Mouse (Mus musculus): Measurements from ENCODE around the gene Ralgapa2. TPM values are rescaled to one million over a fixed set of nuclear protein-coding genes. Genes with fewer than 3 reads are reported as not detected.

Ralgapa2 gene
- polyA plus RNA-seq, 1 experiment: 2.3 TPM

DNA sequence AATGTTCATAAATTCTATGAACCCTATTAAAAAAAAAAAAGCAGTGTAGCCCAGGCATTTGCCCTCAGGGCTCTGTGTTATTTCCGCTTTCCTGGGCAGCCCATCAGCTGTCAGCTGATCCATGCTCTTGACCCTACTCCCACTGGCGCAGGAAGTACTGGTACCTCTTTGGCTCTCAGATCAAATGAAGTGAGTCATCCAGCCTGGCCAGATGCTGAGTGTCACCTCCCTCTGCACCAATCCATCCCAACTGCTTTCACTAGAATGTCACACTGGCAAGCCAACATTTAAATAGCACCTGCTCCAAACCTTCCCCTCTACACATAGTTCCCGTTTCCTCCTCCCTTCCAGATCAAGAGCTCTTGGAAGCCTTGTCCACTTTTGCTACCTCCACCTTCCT is 84.8 kb downstream of the Ralgapa2 start:
- no peaks in the 10 kb centered on the region for H3K79me2 ChIP-seq (ENCODE audit: control insufficient read depth, insufficient read depth)
- H3ac ChIP-seq (ENCODE audit: control insufficient read depth, insufficient read length, low read depth): no peak overlapping the region
- no peaks in the 10 kb centered on the region for H3K27me3 ChIP-seq (ENCODE audit: control insufficient read depth, insufficient read depth, insufficient read length)
- no peaks in the 10 kb centered on the region for H3K79me3 ChIP-seq (ENCODE audit: low read depth)
- TF ChIP-seq CTCF (IDR thresholded peaks at IDR 0.05; ENCODE audit: control insufficient read depth, insufficient read depth, insufficient read length) (no peak), MYOD1 (IDR thresholded peaks at IDR 0.05; ENCODE audit: control insufficient read depth, insufficient read length, low read depth) (no peak), MAX (IDR thresholded peaks at IDR 0.05) (no peak)
- H3K36me3 ChIP-seq (ENCODE audit: control insufficient read depth, insufficient read depth): peaks cover 5% of the 10 kb centered on the region
- H3K4me3 ChIP-seq (ENCODE audit: insufficient read depth, poor library complexity, severe bottlenecking): no peak overlapping the region

DNA sequence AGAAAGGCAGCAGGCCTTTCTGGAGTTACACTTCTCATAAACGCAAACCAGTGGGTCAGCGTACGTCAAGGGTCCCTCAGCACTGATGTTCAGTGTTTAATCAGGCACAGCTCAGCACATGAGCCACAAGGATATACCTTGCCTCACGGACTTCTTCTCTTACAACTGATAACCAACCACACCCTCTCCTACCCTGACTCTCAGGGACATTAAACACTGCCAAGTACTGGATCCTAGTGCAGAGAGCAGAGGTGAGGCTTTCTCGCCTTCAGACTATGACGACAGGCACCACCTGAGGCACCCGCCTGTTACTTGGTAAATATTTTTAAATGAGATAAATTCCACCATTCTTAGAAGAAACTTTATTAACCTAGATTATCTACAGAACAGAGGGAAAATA is 85.8 kb downstream of the Ralgapa2 start:
- Histone ChIP-seq H3ac (ENCODE audit: control insufficient read depth, insufficient read length, low read depth) (no peak overlapping the region), H3K79me3 (ENCODE audit: low read depth) (no peaks in the 10 kb centered on the region), H3K79me2 (ENCODE audit: control insufficient read depth, insufficient read depth) (no peaks in the 10 kb centered on the region), H3K27me3 (ENCODE audit: control insufficient read depth, insufficient read depth, insufficient read length) (no peaks in the 10 kb centered on the region), H3K4me3 (ENCODE audit: insufficient read depth, poor library complexity, severe bottlenecking) (no peak overlapping the region), H3K36me3 (ENCODE audit: control insufficient read depth, insufficient read depth) (peaks cover 5% of the 10 kb centered on the region)
- TF ChIP-seq CTCF (IDR thresholded peaks at IDR 0.05; ENCODE audit: control insufficient read depth, insufficient read depth, insufficient read length): no peak

GRCm38 (mm10) chr2:146425235-146425634 is 86.9 kb downstream of the Ralgapa2 start:
- no peak for TF ChIP-seq MYOD1 (IDR thresholded peaks at IDR 0.05; ENCODE audit: control insufficient read depth, insufficient read length, low read depth)
- TF ChIP-seq MAX (IDR thresholded peaks at IDR 0.05): no peak
- no peak for TF ChIP-seq CTCF (IDR thresholded peaks at IDR 0.05; ENCODE audit: control insufficient read depth, insufficient read depth, insufficient read length)
- TF ChIP-seq FOSL1 (IDR thresholded peaks at IDR 0.05; ENCODE audit: insufficient read depth, low read length, poor library complexity, severe bottlenecking): no peak
- no peak for TF ChIP-seq CEBPB (IDR thresholded peaks at IDR 0.05; ENCODE audit: low read depth)
- no peak for TF ChIP-seq USF1 (IDR thresholded peaks at IDR 0.05; ENCODE audit: low read depth)
- TF ChIP-seq MYOG (IDR thresholded peaks at IDR 0.05; ENCODE audit: control insufficient read depth, extremely low read depth, insufficient read length): no peak
- H3ac ChIP-seq (ENCODE audit: control insufficient read depth, insufficient read length, low read depth): no peak overlapping the region
- H3K4me3 ChIP-seq (ENCODE audit: insufficient read depth, poor library complexity, severe bottlenecking): no peak overlapping the region
- H3K36me3 ChIP-seq (ENCODE audit: control insufficient read depth, insufficient read depth): peaks cover 8% of the 10 kb centered on the region
- no peaks in the 10 kb centered on the region for H3K27me3 ChIP-seq (ENCODE audit: control insufficient read depth, insufficient read depth, insufficient read length)
- no peaks in the 10 kb centered on the region for H3K79me3 ChIP-seq (ENCODE audit: low read depth)
- H3K79me2 ChIP-seq (ENCODE audit: control insufficient read depth, insufficient read depth): no peaks in the 10 kb centered on the region

GRCm38 (mm10) chr2:146423710-146424301 is 88.3 kb downstream of the Ralgapa2 start:
- H3K4me3 ChIP-seq (ENCODE audit: insufficient read depth, poor library complexity, severe bottlenecking): no peak overlapping the region
- peaks cover 8% of the 10 kb centered on the region for H3K36me3 ChIP-seq (ENCODE audit: control insufficient read depth, insufficient read depth)
- TF ChIP-seq CTCF (IDR thresholded peaks at IDR 0.05; ENCODE audit: control insufficient read depth, insufficient read depth, insufficient read length): no peak
- TF ChIP-seq MYOG (IDR thresholded peaks at IDR 0.05; ENCODE audit: control insufficient read depth, extremely low read depth, insufficient read length): no peak
- no peak for TF ChIP-seq MYOD1 (IDR thresholded peaks at IDR 0.05; ENCODE audit: control insufficient read depth, insufficient read length, low read depth)
- TF ChIP-seq CEBPB (IDR thresholded peaks at IDR 0.05; ENCODE audit: low read depth): no peak
- no peak for TF ChIP-seq MAX (IDR thresholded peaks at IDR 0.05)
- TF ChIP-seq FOSL1 (IDR thresholded peaks at IDR 0.05; ENCODE audit: insufficient read depth, low read length, poor library complexity, severe bottlenecking): no peak
- no peak for TF ChIP-seq USF1 (IDR thresholded peaks at IDR 0.05; ENCODE audit: low read depth)
- no peaks in the 10 kb centered on the region for H3K79me2 ChIP-seq (ENCODE audit: control insufficient read depth, insufficient read depth)
- H3ac ChIP-seq (ENCODE audit: control insufficient read depth, insufficient read length, low read depth): no peak overlapping the region
- no peaks in the 10 kb centered on the region for H3K27me3 ChIP-seq (ENCODE audit: control insufficient read depth, insufficient read depth, insufficient read length)
- no peaks in the 10 kb centered on the region for H3K79me3 ChIP-seq (ENCODE audit: low read depth)

DNA sequence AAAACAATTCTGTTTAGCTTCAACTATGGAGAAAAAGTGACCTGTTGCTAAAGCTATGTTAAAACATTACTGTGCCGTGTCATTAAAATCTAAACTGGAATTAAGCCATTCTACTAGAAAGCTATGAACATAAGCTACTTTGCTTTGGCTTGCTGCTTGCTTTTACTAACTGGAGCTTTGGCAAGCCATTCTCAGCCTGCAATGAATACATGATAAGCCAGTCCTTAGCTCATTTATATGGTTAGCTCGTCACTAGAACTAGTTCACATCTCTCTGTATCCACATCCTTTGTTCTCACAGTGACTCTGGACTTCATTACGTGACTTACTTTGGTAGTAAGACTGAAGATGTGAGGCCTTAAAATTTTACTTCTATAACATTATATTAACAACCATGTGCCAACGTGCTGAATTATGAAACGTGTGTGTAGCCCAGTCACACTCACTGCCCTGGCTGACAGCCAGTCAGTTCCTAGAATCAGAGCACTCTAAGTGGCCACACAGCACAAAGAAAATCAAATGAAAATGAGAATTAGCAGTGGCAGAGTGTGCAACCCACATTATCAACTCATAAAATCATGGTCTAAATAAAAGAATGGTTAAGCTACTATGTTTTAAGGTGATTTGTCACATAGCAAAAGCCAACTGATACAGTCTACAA is 89.0 kb downstream of the Ralgapa2 start:
- no peaks in the 10 kb centered on the region for H3K27me3 ChIP-seq (ENCODE audit: control insufficient read depth, insufficient read depth, insufficient read length)
- TF ChIP-seq FOSL1 (IDR thresholded peaks at IDR 0.05; ENCODE audit: insufficient read depth, low read length, poor library complexity, severe bottlenecking) (no peak), CTCF (IDR thresholded peaks at IDR 0.05; ENCODE audit: control insufficient read depth, insufficient read depth, insufficient read length) (no peak), MYOG (IDR thresholded peaks at IDR 0.05; ENCODE audit: control insufficient read depth, extremely low read depth, insufficient read length) (no peak), CEBPB (IDR thresholded peaks at IDR 0.05; ENCODE audit: low read depth) (no peak), MAX (IDR thresholded peaks at IDR 0.05) (no peak), USF1 (IDR thresholded peaks at IDR 0.05; ENCODE audit: low read depth) (no peak), MYOD1 (IDR thresholded peaks at IDR 0.05; ENCODE audit: control insufficient read depth, insufficient read length, low read depth) (no peak)
- H3ac ChIP-seq (ENCODE audit: control insufficient read depth, insufficient read length, low read depth): no peak overlapping the region
- H3K4me3 ChIP-seq (ENCODE audit: insufficient read depth, poor library complexity, severe bottlenecking): no peak overlapping the region
- no peaks in the 10 kb centered on the region for H3K79me3 ChIP-seq (ENCODE audit: low read depth)
- peaks cover 8% of the 10 kb centered on the region for H3K36me3 ChIP-seq (ENCODE audit: control insufficient read depth, insufficient read depth)
- no peaks in the 10 kb centered on the region for H3K79me2 ChIP-seq (ENCODE audit: control insufficient read depth, insufficient read depth)

DNA sequence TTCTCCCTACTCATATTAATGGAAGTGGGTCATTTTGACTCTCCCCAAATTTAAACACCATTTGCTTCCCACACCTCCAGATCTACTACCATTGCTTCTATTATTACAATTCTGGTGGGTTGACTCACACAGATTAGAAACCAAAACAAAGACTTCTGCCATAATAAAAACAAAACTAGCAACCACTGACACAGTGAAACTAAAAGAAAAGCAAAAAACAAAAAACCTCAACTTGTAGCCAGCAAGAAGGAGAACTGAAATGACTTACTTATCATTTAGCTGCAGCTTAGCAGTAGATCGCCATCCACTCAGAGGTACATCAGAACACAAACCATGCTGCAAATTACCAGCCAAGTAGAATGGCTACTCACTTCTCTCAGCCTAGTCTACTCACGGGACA is 95.9 kb downstream of the Ralgapa2 start:
- H3K79me3 ChIP-seq (ENCODE audit: low read depth): no peaks in the 10 kb centered on the region
- TF ChIP-seq CTCF (IDR thresholded peaks at IDR 0.05; ENCODE audit: control insufficient read depth, insufficient read depth, insufficient read length) (no peak), MYOD1 (IDR thresholded peaks at IDR 0.05; ENCODE audit: control insufficient read depth, insufficient read length, low read depth) (no peak)
- H3K4me3 ChIP-seq (ENCODE audit: insufficient read depth, poor library complexity, severe bottlenecking): no peak overlapping the region
- no peak overlapping the region for H3ac ChIP-seq (ENCODE audit: control insufficient read depth, insufficient read length, low read depth)
- H3K27me3 ChIP-seq (ENCODE audit: control insufficient read depth, insufficient read depth, insufficient read length): no peaks in the 10 kb centered on the region
- H3K36me3 ChIP-seq (ENCODE audit: control insufficient read depth, insufficient read depth): peaks cover 2% of the 10 kb centered on the region
- no peaks in the 10 kb centered on the region for H3K79me2 ChIP-seq (ENCODE audit: control insufficient read depth, insufficient read depth)
